Mouse (Mus musculus): Measurements from ENCODE around the gene Terf2. TPM values are rescaled to one million over a fixed set of nuclear protein-coding genes. Genes with fewer than 3 reads are reported as not detected.

Terf2 gene
- total RNA-seq (2012; rRNA removed) = 14.1 and 15.0 TPM in 2 replicates
- 10 to 100 TPM in 1 of 2 experiments, not detected in 1; 36.7 TPM for polyA plus RNA-seq (2012; ENCODE audit: insufficient read depth in 1 of 2, insufficient read length in 2 of 2, low read depth in 1 of 2, low replicate concordance in 2 of 2, missing spikeins in 1 of 2)

DNA sequence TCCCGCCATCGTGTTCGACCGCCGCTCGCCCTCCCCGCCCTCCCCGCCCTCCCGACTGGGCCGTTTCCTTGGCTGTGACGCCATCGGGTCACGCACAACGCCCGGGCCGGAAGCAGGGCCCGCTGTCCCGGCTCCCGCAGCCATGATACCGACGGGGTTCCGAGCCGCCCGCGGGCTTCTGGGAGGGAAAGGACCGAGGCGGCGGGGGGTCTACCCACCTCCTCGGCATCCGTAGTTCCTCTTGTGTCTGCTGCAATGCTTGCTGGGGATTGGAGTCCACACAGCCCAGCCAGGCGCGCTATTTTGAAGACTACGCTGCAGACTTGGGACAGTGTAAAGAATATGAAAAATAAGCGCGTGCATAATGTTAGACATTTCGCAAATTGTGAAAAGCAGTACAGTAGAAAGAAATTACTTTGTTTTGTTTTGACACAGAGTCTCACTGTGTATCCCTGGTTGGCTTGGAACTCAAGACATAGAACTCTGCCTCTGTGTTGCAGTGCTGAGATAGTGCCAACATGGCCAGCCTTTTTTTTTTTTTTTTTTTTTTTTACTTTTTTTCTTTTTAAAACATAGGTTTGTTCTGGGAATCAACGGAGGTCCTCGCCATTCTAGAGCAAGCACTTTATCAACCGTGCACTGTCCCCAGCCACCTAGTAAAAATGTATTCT lies at the start of gene Terf2:
Gene Terf2, minus strand, starts transcription at position 182 of the 671 bp plus-strand sequence.
- DNase-seq (ENCODE audit: low read depth, low spot score) = peak; percentile 97
- H3K36me3 ChIP-seq (ENCODE audit: control insufficient read depth in 1 of 2, insufficient read depth in 2 of 2, low read length in 2 of 2) = peaks cover 4 to 10% of the 10 kb centered on the region in 2 experiments
- H3K27me3 ChIP-seq (ENCODE audit: control insufficient read depth in 1 of 2, insufficient read depth in 2 of 2, low read length in 2 of 2) = no peaks in the 10 kb centered on the region
- peak within 1 kb of the TSS; percentile 87 for H3K9ac ChIP-seq (ENCODE audit: control insufficient read depth, low read depth, low read length, poor library complexity, severe bottlenecking)
- no peaks in the 10 kb centered on the region for H3K9me3 ChIP-seq (replicated peaks; ENCODE audit: insufficient read depth, low read length)
- peaks cover 0 to 8% of the 10 kb centered on the region in 2 experiments; a peak in 2 of 4 replicates for H3K4me1 ChIP-seq (ENCODE audit: control insufficient read depth in 1 of 2, insufficient read depth in 2 of 2, low read length in 2 of 2)
- peak within 1 kb of the TSS; percentile 92 to 97 for H3K4me3 ChIP-seq (ENCODE audit: control insufficient read depth in 1 of 2, insufficient read depth in 1 of 2, low read depth in 2 of 2, low read length in 2 of 2)
- TF ChIP-seq ZC3H11A (IDR thresholded peaks at IDR 0.05; ENCODE audit: low read depth, low read length) (no peak), MXI1 (IDR thresholded peaks at IDR 0.05; ENCODE audit: low read depth, low read length) (peak; percentile 51), MAZ (IDR thresholded peaks at IDR 0.05; ENCODE audit: low read depth, low read length) (peak; percentile 75; the same call in 1 of the 2 replicates), NRF1 (IDR thresholded peaks at IDR 0.05; ENCODE audit: insufficient read depth, low read depth, low read length, poor library complexity, severe bottlenecking) (no peak), UBTF (IDR thresholded peaks at IDR 0.05; ENCODE audit: borderline replicate concordance, insufficient read depth, low read depth, low read length) (peak; percentile 4; the same call in 1 of the 2 replicates), POLR2AphosphoS5 (IDR thresholded peaks at IDR 0.05; ENCODE audit: borderline replicate concordance, low read depth, low read length) (no peak), NELFE (IDR thresholded peaks at IDR 0.05; ENCODE audit: low read depth, low read length) (peak; percentile 61), GABPA (IDR thresholded peaks at IDR 0.05; ENCODE audit: low read depth, low read length) (no peak), HCFC1 (IDR thresholded peaks at IDR 0.05; ENCODE audit: low read depth, low read length) (peak; percentile 99), BHLHE40 (IDR thresholded peaks at IDR 0.05; ENCODE audit: borderline replicate concordance, low read depth, low read length) (no peak), RAD21 (IDR thresholded peaks at IDR 0.05; ENCODE audit: low read depth, low read length) (no peak), TCF12 (IDR thresholded peaks at IDR 0.05; ENCODE audit: low read depth, low read length) (peak; percentile 73), EP300 (IDR thresholded peaks at IDR 0.05; ENCODE audit: low read depth in 1 of 2, low read length in 2 of 2) (0 out of 4 replicates have a peak, but pooled peaks of 1 of the 2 experiments have one; percentile 6), ZNF384 (IDR thresholded peaks at IDR 0.05; ENCODE audit: low read depth, low read length) (peak; percentile 95), USF2 (IDR thresholded peaks at IDR 0.05; ENCODE audit: borderline replicate concordance in 1 of 2, insufficient read depth in 1 of 2, low read depth in 1 of 2, low read length in 2 of 2) (no peak), ELF1 (IDR thresholded peaks at IDR 0.05; ENCODE audit: low read depth, low read length) (peak; percentile 93), MYB (IDR thresholded peaks at IDR 0.05; ENCODE audit: low read depth, low read length) (no peak), MAX (IDR thresholded peaks at IDR 0.05; ENCODE audit: low read length) (no peak), POLR2A (IDR thresholded peaks at IDR 0.05; ENCODE audit: control insufficient read depth in 1 of 2, insufficient read depth in 1 of 2, low read depth in 1 of 2, low read length in 2 of 2, poor library complexity in 1 of 2) (peak in 1 of 2 experiments; percentile 62; a peak in 2 of 4 replicates), USF1 (IDR thresholded peaks at IDR 0.05; ENCODE audit: low read depth, low read length) (0 out of 2 replicates have a peak, but pooled peaks have one; percentile 33), TBP (IDR thresholded peaks at IDR 0.05; ENCODE audit: low read depth, low read length) (peak; percentile 63; the same call in 1 of the 2 replicates), POLR2AphosphoS2 (IDR thresholded peaks at IDR 0.05; ENCODE audit: low read length) (no peak), RCOR1 (IDR thresholded peaks at IDR 0.05; ENCODE audit: low read depth, low read length) (no peak), ZKSCAN1 (IDR thresholded peaks at IDR 0.05; ENCODE audit: low read depth, low read length) (no peak), SIN3A (IDR thresholded peaks at IDR 0.05; ENCODE audit: low read length) (peak; percentile 86), MAFK (IDR thresholded peaks at IDR 0.05; ENCODE audit: borderline replicate concordance, low read depth, low read length) (no peak), JUND (IDR thresholded peaks at IDR 0.05; ENCODE audit: low read depth, low read length) (no peak), ETS1 (IDR thresholded peaks at IDR 0.05; ENCODE audit: low read depth, low read length) (peak; percentile 52; the same call in 1 of the 2 replicates), GATA1 (IDR thresholded peaks at IDR 0.05; ENCODE audit: low read depth, low read length) (no peak), MYC (IDR thresholded peaks at IDR 0.05; ENCODE audit: low read depth, low read length) (peak; percentile 59; the same call in 1 of the 2 replicates), KAT2A (conservative IDR thresholded peaks at IDR 0.05; ENCODE audit: low read depth, low read length) (peak; percentile 90)
- H3K79me2 ChIP-seq (ENCODE audit: control insufficient read depth, insufficient read depth, low read length, poor library complexity) = peaks cover 33% of the 10 kb centered on the region
- H3K27ac ChIP-seq (ENCODE audit: control insufficient read depth, low read depth, low read length) = peak within 1 kb of the TSS; percentile 92

Measured in MEL (cell line).